Mouse (Mus musculus) MEL (cell line): Measurements from ENCODE around the gene Zfp1. TPM values are rescaled to one million over a fixed set of nuclear protein-coding genes. Genes with fewer than 3 reads are reported as not detected.

ENCODE experiments used
- polyA plus RNA-seq, 2 experiments: library from polyadenylated mRNA; stranded (reverse) in 1 of 2; unstranded in 1 of 2; fragments of >175 nt in 1 of 2; fragments of >200 nt in 1 of 2; gene quantifications; 2 replicates each; pipeline versions ENCODE4 v1.2.1 to v1.2.4; 2012; ENCODE audit warnings: low replicate concordance in 2 of 2, low read depth in 1 of 2; ENCODE audit not compliant: insufficient read length in 2 of 2, insufficient read depth in 1 of 2, missing spikeins in 1 of 2
- total RNA-seq: library from RNA; depleted of rRNA; stranded (reverse); fragments of 300-350 nt; gene quantifications from 2 replicates; pipeline ENCODE4 v1.2.3, GENCODE M21; 2012; rRNA removed

The Zfp1 gene
- total and polyA plus RNA-seq, 3 experiments: 12.2 to 12.4 TPM; not detected in 1

Other genes starting within 250 kb of the Zfp1 start
- not detected in 2 replicates for gene Fa2h, start 249.6 kb upstream of the Zfp1 start, total RNA-seq
- not detected for gene Fa2h, start 249.6 kb upstream of the Zfp1 start, polyA plus RNA-seq
- gene Wdr59, start 121.3 kb upstream of the Zfp1 start, total RNA-seq: 6.5 and 7.4 TPM in 2 replicates
- gene Wdr59, start 121.3 kb upstream of the Zfp1 start, polyA plus RNA-seq: 10 to 100 TPM in 1 of 2 experiments, not detected in 1; 16.6 TPM
- gene Znrf1, start 107.3 kb upstream of the Zfp1 start, total RNA-seq: 16.6 and 18.4 TPM in 2 replicates
- gene Znrf1, start 107.3 kb upstream of the Zfp1 start, polyA plus RNA-seq: 10 to 100 TPM in 1 of 2 experiments, not detected in 1; 36.0 TPM
- gene Ldhd, start 13.0 kb upstream of the Zfp1 start, total RNA-seq: 0.03 and 0.04 TPM in 2 replicates
- gene Ldhd, start 13.0 kb upstream of the Zfp1 start, polyA plus RNA-seq: not detected
- not detected in 2 replicates for gene Ctrb1, start 47.6 kb downstream of the Zfp1 start, total RNA-seq
- not detected for gene Ctrb1, start 47.6 kb downstream of the Zfp1 start, polyA plus RNA-seq
- 6.5 and 7.5 TPM in 2 replicates for gene Bcar1, start 100.4 kb downstream of the Zfp1 start, total RNA-seq
- 10 to 100 TPM in 1 of 2 experiments, not detected in 1; 17.4 TPM for gene Bcar1, start 100.4 kb downstream of the Zfp1 start, polyA plus RNA-seq
- gene Cfdp1, start 210.9 kb downstream of the Zfp1 start, total RNA-seq: 168 and 185 TPM in 2 replicates
- gene Cfdp1, start 210.9 kb downstream of the Zfp1 start, polyA plus RNA-seq: 100 to 1,000 TPM in 1 of 2 experiments, not detected in 1; 214 TPM
- gene Tmem170, start 233.3 kb downstream of the Zfp1 start, total RNA-seq: 2.8 and 2.9 TPM in 2 replicates
- 1 to 10 TPM in 1 of 2 experiments, not detected in 1; 4.6 TPM for gene Tmem170, start 233.3 kb downstream of the Zfp1 start, polyA plus RNA-seq